8 mouse cellular contexts compared by ENCODE assay signal in the genomic region with DNA sequence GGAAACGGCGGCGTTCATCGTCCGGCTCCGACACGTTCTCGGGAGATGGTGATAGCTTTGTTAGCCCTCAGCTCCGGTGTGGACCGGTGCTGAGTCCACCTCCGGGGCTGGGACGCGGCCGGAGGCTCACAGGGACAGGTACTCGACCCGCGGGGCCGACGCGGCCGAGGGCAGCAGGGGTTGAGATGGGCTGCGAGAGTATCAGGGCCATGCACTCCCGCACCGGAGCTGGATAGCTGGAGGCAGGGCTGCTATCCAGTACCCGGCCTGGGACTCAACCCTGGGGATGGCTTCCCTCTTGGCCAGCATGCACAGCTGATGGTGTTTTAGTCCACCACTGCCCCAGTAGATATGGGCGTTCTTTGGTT. TPM values are rescaled to one million over a fixed set of nuclear protein-coding genes. Genes with fewer than 3 reads are reported as not detected.
A peak's percentile ranks its signal among the peaks of the same experiment; 100 is the strongest.
DNase-seq lines count a peak whose midpoint lies in the region; ATAC-seq and TF ChIP-seq lines count a peak whose summit lies in the region.

No protein-coding gene starts in this region.

- peak; percentile 67 for ATAC-seq in forebrain, embryonic 15.5 days (replicated peaks)

- H3K27ac ChIP-seq in heart, adult 2 months, result no peak overlapping the region
- H3K27ac ChIP-seq in ES-Bruce4 (ENCODE audit: insufficient read depth, low read length) (no peak overlapping the region), macrophage (peak overlapping the region; percentile 54; the same call in 1 of the 2 replicates)
- no peak overlapping the region for H3K27ac ChIP-seq in forebrain, embryonic 15.5 days (replicated peaks)

- peaks cover 3% of the 10 kb centered on the region; the same call in 1 of the 2 replicates for H3K36me3 ChIP-seq in heart, adult 2 months (ENCODE audit: control insufficient read depth, insufficient read depth, low read length)
- H3K36me3 ChIP-seq in ES-Bruce4 (ENCODE audit: control insufficient read depth, insufficient read depth, low read length, poor library complexity, severe bottlenecking) (no peaks in the 10 kb centered on the region), macrophage (ENCODE audit: inconsistent target) (no peaks in the 10 kb centered on the region)
- no peaks in the 10 kb centered on the region for H3K36me3 ChIP-seq in forebrain, embryonic 15.5 days

- intact Hi-C loops in heart, adult 2 months (cut with DNase I), result loop anchor here (1.0 to 5.0 kb wide), 4 partner anchors 22 to 185 kb away; a partner anchor contains a TSS
- intact Hi-C loops in left cerebral cortex, postnatal 4 days (cut with DNase I), result loop anchor here (10.0 kb wide), 1 partner anchor 127 kb away; no protein-coding TSS in a partner anchor

- under 1% methylated on average over 26 of the region's 26 CpGs for WGBS in heart, adult 2 months
- WGBS in forebrain, embryonic 15.5 days, result 0% methylated on average over 26 of the region's 26 CpGs
- under 1% methylated on average over 26 of the region's 26 CpGs for WGBS in macrophage (ENCODE audit: missing documents)

- peak overlapping the region; percentile 87 for H3K4me2 ChIP-seq in forebrain, embryonic 15.5 days (replicated peaks)

- no peaks in the 10 kb centered on the region for H3K9me3 ChIP-seq in ES-Bruce4 (replicated peaks; ENCODE audit: control insufficient read depth, insufficient read depth, low read length, poor library complexity, severe bottlenecking)
- H3K9me3 ChIP-seq in forebrain, embryonic 15.5 days, result no peaks in the 10 kb centered on the region

- TF ChIP-seq POLR2A in heart, adult 2 months (IDR thresholded peaks at IDR 0.05; ENCODE audit: insufficient read depth, low read depth, low read length), result no peak
- TF ChIP-seq POLR2A in ES-Bruce4 (IDR thresholded peaks at IDR 0.05; ENCODE audit: insufficient read depth, low read length), result no peak

- no peak for TF ChIP-seq EP300 in heart, adult 2 months (IDR thresholded peaks at IDR 0.05; ENCODE audit: insufficient read depth, low read depth, low read length)
- TF ChIP-seq EP300 in ES-Bruce4 (IDR thresholded peaks at IDR 0.05; ENCODE audit: insufficient read depth, low read depth, low read length), result no peak

- H3K4me3 ChIP-seq in heart, adult 2 months, result peak overlapping the region; percentile 64
- H3K4me3 ChIP-seq in ES-Bruce4 (ENCODE audit: low read depth, low read length) (peak overlapping the region; percentile 87), macrophage (ENCODE audit: inconsistent target) (peak overlapping the region; percentile 69)
- peak overlapping the region; percentile 65 for H3K4me3 ChIP-seq in forebrain, embryonic 15.5 days

- H3K4me1 ChIP-seq in heart, adult 2 months (ENCODE audit: control insufficient read depth, insufficient read depth, low read length), result peaks cover 2% of the 10 kb centered on the region
- H3K4me1 ChIP-seq in ES-Bruce4 (ENCODE audit: control insufficient read depth, insufficient read depth, low read length), result no peaks in the 10 kb centered on the region
- H3K4me1 ChIP-seq in forebrain, embryonic 15.5 days, result peaks cover 18% of the 10 kb centered on the region

- no peak for DNase-seq in heart, adult 2 months
- no peak for DNase-seq in heart, adult 11 months
- no peak for DNase-seq in urinary bladder, adult 18-20 months (ENCODE audit: low spot score in 2 of 2)
- no peak for DNase-seq in left cerebral cortex, postnatal 4 days
- DNase-seq in cerebellum, adult 11 months, result no peak

- H3K79me2 ChIP-seq in heart, adult 2 months (replicated peaks; ENCODE audit: control insufficient read depth, insufficient read depth, low read length), result no peaks in the 10 kb centered on the region
- H3K79me2 ChIP-seq in macrophage (ENCODE audit: inconsistent target), result peaks cover 27% of the 10 kb centered on the region

- no peaks in the 10 kb centered on the region for H3K27me3 ChIP-seq in heart, adult 2 months (ENCODE audit: control insufficient read depth, insufficient read depth, low read length)
- H3K27me3 ChIP-seq in ES-Bruce4 (ENCODE audit: control insufficient read depth, insufficient read depth, low read length, poor library complexity, severe bottlenecking), result no peaks in the 10 kb centered on the region
- H3K27me3 ChIP-seq in forebrain, embryonic 15.5 days, result no peaks in the 10 kb centered on the region

- H3K9ac ChIP-seq in heart, adult 2 months (ENCODE audit: low read depth, low read length), result peak overlapping the region; percentile 50
- peak overlapping the region; percentile 72 for H3K9ac ChIP-seq in ES-Bruce4 (ENCODE audit: low read depth, poor library complexity, severe bottlenecking)
- H3K9ac ChIP-seq in forebrain, embryonic 15.5 days (replicated peaks), result peak overlapping the region; percentile 55

- no peak for TF ChIP-seq CTCF in heart, adult 2 months (IDR thresholded peaks at IDR 0.05)
- TF ChIP-seq CTCF in ES-Bruce4 (IDR thresholded peaks at IDR 0.05; ENCODE audit: low read depth, low read length), result no peak

RNA-seq across cellular contexts. Expression of a gene that starts 0.3 kb away (rescaled TPM):
- 1 to 10 TPM; 4.7 to 4.9 TPM for total RNA-seq in heart, adult 2 months (2021)
- polyA plus RNA-seq in heart, adult 2 months (2012; rRNA removed), result 1.2 and 1.5 TPM in 2 replicates
- polyA plus RNA-seq in ES-Bruce4 (2011; ENCODE audit: insufficient read depth, insufficient read length, low read depth, missing spikeins) (13.6 and 15.7 TPM in 2 replicates), macrophage (2018) (0.22 to 2.5 TPM (median 1.8 TPM) in 3 replicates)
- 5.0 and 5.6 TPM in 2 replicates for polyA plus RNA-seq in forebrain, embryonic 15.5 days (2015; fragmentation: Nextera tagmentation; extraction: Ambion mirVana)
- total RNA-seq in macrophage (2018; cell fraction: chromatin; rRNA removed), result 10 to 100 TPM in 9 of 26 experiments, 1 to 10 TPM in 17; 2.7 to 24.5 (median 8.3) TPM
- 1 to 10 TPM in 5 of 26 experiments, under 1 TPM in 21; 0.42 to 1.6 (median 0.79) TPM for total RNA-seq in macrophage (2018; cell fraction: cytosol; rRNA removed)
- total RNA-seq in macrophage (2018; cell fraction: nucleus; rRNA removed), result 10 to 100 TPM in 1 of 26 experiments, 1 to 10 TPM in 25; 1.1 to 17.4 (median 3.5) TPM
- 1 to 10 TPM; 3.7 to 4.7 TPM for total RNA-seq in left cerebral cortex, postnatal 4 days (2021)

RNA-seq across cellular contexts. Expression of a gene that starts 21.6 kb away (rescaled TPM):
- 100 to 1,000 TPM; 191 to 211 TPM for total RNA-seq in heart, adult 2 months (2021)
- 66.5 and 115 TPM in 2 replicates for polyA plus RNA-seq in heart, adult 2 months (2012; rRNA removed)
- polyA plus RNA-seq in ES-Bruce4 (2011; ENCODE audit: insufficient read depth, insufficient read length, low read depth, missing spikeins) (not detected in 2 replicates), macrophage (2018) (0.03 TPM in 1 of 3 replicates, not detected in the others)
- polyA plus RNA-seq in forebrain, embryonic 15.5 days (2015; fragmentation: Nextera tagmentation; extraction: Ambion mirVana), result not detected in 2 replicates
- total RNA-seq in macrophage (2018; cell fraction: chromatin; rRNA removed), result under 1 TPM in 16 of 26 experiments, not detected in 10; 0.13 to 0.92 (median 0.40) TPM
- total RNA-seq in macrophage (2018; cell fraction: cytosol; rRNA removed), result 1 to 10 TPM in 1 of 26 experiments, under 1 TPM in 25; 0.03 to 1.1 (median 0.12) TPM
- total RNA-seq in macrophage (2018; cell fraction: nucleus; rRNA removed), result 1 to 10 TPM in 3 of 26 experiments, under 1 TPM in 18, not detected in 5; 0.07 to 1.7 (median 0.39) TPM
- under 1 TPM; 0.38 to 0.40 TPM for total RNA-seq in left cerebral cortex, postnatal 4 days (2021)

Comparison
In these comparisons a context has a peak if more than half of its experiments do, and no peak if none do; other contexts are left out.
1. RNA of a gene that starts 21.6 kb away (polyA plus RNA-seq): 66.5 to 115 TPM in heart, adult 2 months; not detected in ES-Bruce4, 0.03 TPM in macrophage and not detected in forebrain, embryonic 15.5 days; every median in the first group is over 10 times any median in the second.
2. Peak in every context shown above with its lines, with median percentiles within 50 percentile points of each other: H3K4me3 ChIP-seq and H3K9ac ChIP-seq.